Mouse (Mus musculus) thymus, postnatal 14 days (tissue): ENCODE results near the gene Lypd5.
A peak's percentile ranks its signal among the peaks of the same experiment; 100 is the strongest.
"Not testable (repeated sequence)": the region's sequence is repeated elsewhere in the genome, so short reads cannot be mapped to it uniquely, and the experiment has no call there.

Source experiments
- DNase-seq: peaks from one replicate; pipeline ENCODE4 v3.0.0; 2021

Gene Lypd5

GRCm38 (mm10) chr7:24384070-24384469, 35.1 kb downstream of the Lypd5 start:
- DNase-seq, result no peak

- DNase-seq, result peak; percentile 91
These were observed 35.8 kb downstream of the Lypd5 start for GRCm38 (mm10) chr7:24384827-24385226.

GRCm38 (mm10) chr7:24387059-24387556, 38.1 kb downstream of the Lypd5 start:
- no peak for DNase-seq

- no peak for DNase-seq
These were observed 40.7 kb downstream of the Lypd5 start for GRCm38 (mm10) chr7:24389516-24390187.

- no peak for DNase-seq
These were observed 41.5 kb downstream of the Lypd5 start for GRCm38 (mm10) chr7:24390512-24390911.

- DNase-seq, result no peak
These were observed 42.1 kb downstream of the Lypd5 start for GRCm38 (mm10) chr7:24391077-24391476.

- DNase-seq, result no peak
These were observed 42.7 kb downstream of the Lypd5 start for GRCm38 (mm10) chr7:24391687-24392086.

GRCm38 (mm10) chr7:24394054-24394453, 45.1 kb downstream of the Lypd5 start:
- no peak for DNase-seq

GRCm38 (mm10) chr7:24394475-24395161, 45.6 kb downstream of the Lypd5 start:
- peak; percentile 71 for DNase-seq

GRCm38 (mm10) chr7:24396832-24397231, 47.8 kb downstream of the Lypd5 start:
- no peak for DNase-seq

GRCm38 (mm10) chr7:24398364-24398913, 49.4 kb downstream of the Lypd5 start:
- DNase-seq, result no peak

- DNase-seq, result peak; percentile 98
These were observed 50.5 kb downstream of the Lypd5 start, which contains the start of gene Smg9 for GRCm38 (mm10) chr7:24399256-24400081. TSS of gene Smg9 (plus strand) at chr7:24399619.

- DNase-seq, result no peak
These were observed 51.1 kb downstream of the Lypd5 start for GRCm38 (mm10) chr7:24400082-24400452.

- DNase-seq, result not testable (repeated sequence)
These were observed 51.5 kb downstream of the Lypd5 start for GRCm38 (mm10) chr7:24400489-24400888.

GRCm38 (mm10) chr7:24402851-24403250, 53.9 kb downstream of the Lypd5 start:
- no peak for DNase-seq
